Mouse (Mus musculus): ENCODE data around the gene Gm20388.
A peak's percentile ranks its signal among the peaks of the same experiment; 100 is the strongest.

Gm20388 gene

GRCm38 (mm10) chr8:121697735-121698614 is 1787.3 kb downstream of the Gm20388 start:
- DNase-seq, result no peak

GRCm38 (mm10) chr8:121698615-121699101 is 1788.0 kb downstream of the Gm20388 start:
- no peak for DNase-seq

GRCm38 (mm10) chr8:121699936-121700335 is 1789.3 kb downstream of the Gm20388 start:
- no peak for DNase-seq

GRCm38 (mm10) chr8:121705174-121705573 is 1794.5 kb downstream of the Gm20388 start:
- no peak for DNase-seq

- no peak for DNase-seq
These were observed 1796.3 kb downstream of the Gm20388 start for GRCm38 (mm10) chr8:121706956-121707355.

- no peak for DNase-seq
These were observed 1797.8 kb downstream of the Gm20388 start for GRCm38 (mm10) chr8:121708406-121708805.

- no peak for DNase-seq
These were observed 1806.9 kb downstream of the Gm20388 start for GRCm38 (mm10) chr8:121717502-121717901.

GRCm38 (mm10) chr8:121717982-121718425 is 1807.4 kb downstream of the Gm20388 start:
- DNase-seq, result peak; percentile 83 to 85

- no peak for DNase-seq
These were observed 1808.3 kb downstream of the Gm20388 start for GRCm38 (mm10) chr8:121718925-121719324.

GRCm38 (mm10) chr8:121721072-121721471 is 1810.4 kb downstream of the Gm20388 start:
- DNase-seq, result no peak

- DNase-seq, result no peak
These were observed 1813.2 kb downstream of the Gm20388 start for GRCm38 (mm10) chr8:121723846-121724245.

GRCm38 (mm10) chr8:121727164-121727563 is 1816.5 kb downstream of the Gm20388 start:
- no peak for DNase-seq

GRCm38 (mm10) chr8:121729323-121729722 is 1818.7 kb downstream of the Gm20388 start, which contains the start of gene Jph3:
TSS of gene Jph3 (plus strand) at chr8:121729623.
- DNase-seq, result no peak

GRCm38 (mm10) chr8:121729754-121730153 is 1819.1 kb downstream of the Gm20388 start:
- DNase-seq, result no peak

GRCm38 (mm10) chr8:121730170-121730569 is 1819.5 kb downstream of the Gm20388 start:
- DNase-seq, result no peak

- DNase-seq, result no peak
These were observed 1820.0 kb downstream of the Gm20388 start for GRCm38 (mm10) chr8:121730646-121731045.

- no peak for DNase-seq
These were observed 1820.4 kb downstream of the Gm20388 start for GRCm38 (mm10) chr8:121731060-121731459.

GRCm38 (mm10) chr8:121731471-121732333 is 1821.1 kb downstream of the Gm20388 start:
- DNase-seq, result no peak

- DNase-seq, result no peak
These were observed 1821.7 kb downstream of the Gm20388 start for GRCm38 (mm10) chr8:121732334-121732665.

GRCm38 (mm10) chr8:121734262-121734661 is 1823.6 kb downstream of the Gm20388 start:
- DNase-seq, result no peak

- peak; percentile 42 to 57 for DNase-seq
These were observed 1825.6 kb downstream of the Gm20388 start for GRCm38 (mm10) chr8:121736236-121736635.

- no peak for DNase-seq
These were observed 1830.1 kb downstream of the Gm20388 start for GRCm38 (mm10) chr8:121740721-121741120.

- no peak for DNase-seq
These were observed 1838.9 kb downstream of the Gm20388 start for GRCm38 (mm10) chr8:121749501-121749900.
